Mouse (Mus musculus): Measurements from ENCODE around the gene Cd72.

DNA sequence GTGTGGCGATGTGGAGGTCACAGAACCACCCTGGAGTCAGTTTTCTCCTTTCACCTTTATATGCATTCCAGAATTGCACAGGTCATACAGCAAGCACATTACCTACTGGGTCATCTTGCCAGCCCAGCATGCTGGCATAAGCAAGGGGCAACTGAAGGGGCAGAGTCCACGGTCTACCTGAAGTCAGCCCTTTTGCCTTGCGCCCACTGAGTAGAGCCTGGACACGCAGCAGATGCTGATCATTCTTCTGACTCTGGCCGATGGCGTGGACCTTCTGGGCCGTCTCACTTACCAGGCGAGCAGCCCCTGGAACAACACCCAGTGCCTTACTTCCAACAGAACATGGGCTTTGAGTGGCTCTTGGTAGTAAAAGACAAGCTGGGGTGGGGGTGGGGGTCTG is 43.0 kb upstream of the Cd72 start:
- TF ChIP-seq CTCF (IDR thresholded peaks at IDR 0.05; ENCODE audit: extremely low read depth, insufficient read depth, insufficient read length, insufficient replicate concordance) (no peak), POLR2A (IDR thresholded peaks at IDR 0.05; ENCODE audit: low read depth, low read length) (no peak)
